Mouse (Mus musculus) erythroblast, embryonic 14.5 days (primary cell): ENCODE measurements at regions not wholly inside any gene's neighbourhood (a gene's known extent, or its start where the extent isn't known, plus 50 kb on each side); places are given as distances from the start of the nearest gene placed in this dataset.

Source experiments
- GATA1 ChIP-seq: IDR thresholded peaks from 2 replicates; pipeline ENCODE4 v1.6.1; 2012; ENCODE audit warnings: low read length, inconsistent platforms, mixed read lengths
- TAL1 ChIP-seq: IDR thresholded peaks from 3 replicates; pipeline ENCODE4 v1.6.1; 2012; ENCODE audit warnings: low read length, inconsistent platforms, mixed read lengths

GRCm38 (mm10) chr6:51150916-51151315, 281.6 kb upstream of the Nfe2l3 start:
- TF ChIP-seq GATA1 (no peak), TAL1 (no peak)
